Mouse (Mus musculus) hindbrain, embryonic 11.5 days (tissue): ENCODE measurements at regions not wholly inside any gene's neighbourhood (a gene's known extent, or its start where the extent isn't known, plus 50 kb on each side); places are given as distances from the start of the nearest gene placed in this dataset.

Source experiments
- ATAC-seq: fragments of 200-750 bp; cut with Nextera tagmentation; 2 replicates; pipeline ENCODE4 v1.8.0; 2017; ENCODE audit warnings: mild to moderate bottlenecking, moderate TSS enrichment, moderate library complexity; ENCODE audit not compliant: low FRiP score
- DNase-seq: peaks from one replicate; pipeline ENCODE4 v3.0.0-alpha.2; 2015; ENCODE audit warnings: low spot score
- H3K27ac ChIP-seq: fragments of 300-500 bp; sonication (generic); 2 replicates; pipeline ENCODE4 v1.5.1; 2014; ENCODE audit warnings: mild to moderate bottlenecking, low read depth, low read length
- H3K27me3 ChIP-seq: fragments of 300-500 bp; sonication (generic); 2 replicates; pipeline ENCODE4 v1.6.1; 2014; ENCODE audit warnings: mild to moderate bottlenecking, low read length, moderate library complexity, mixed read lengths; ENCODE audit not compliant: control insufficient read depth, insufficient read depth
- H3K36me3 ChIP-seq: fragments of 300-500 bp; sonication (generic); 2 replicates; pipeline ENCODE4 v1.6.1; 2014; ENCODE audit warnings: mild to moderate bottlenecking, low read length, moderate library complexity, mixed read lengths; ENCODE audit not compliant: control insufficient read depth, insufficient read depth
- H3K4me1 ChIP-seq: fragments of 300-500 bp; sonication (generic); replicated peaks from 2 replicates; pipeline ENCODE4 v1.6.1; 2014; ENCODE audit warnings: low read length, mixed read lengths; ENCODE audit not compliant: control insufficient read depth, insufficient read depth
- H3K4me2 ChIP-seq: fragments of 300-500 bp; sonication (generic); replicated peaks from 2 replicates; pipeline ENCODE4 v1.6.1; 2014; ENCODE audit warnings: mild to moderate bottlenecking, low read depth, low read length
- H3K4me3 ChIP-seq: fragments of 300-500 bp; sonication (generic); 2 replicates; pipeline ENCODE4 v1.5.1; 2014; ENCODE audit warnings: low read depth, low read length
- H3K9ac ChIP-seq: fragments of 300-500 bp; sonication (generic); 2 replicates; pipeline ENCODE4 v1.6.1; 2014; ENCODE audit warnings: low read depth, low read length
- H3K9me3 ChIP-seq: fragments of 300-500 bp; sonication (generic); 2 replicates; pipeline ENCODE4 v1.6.1; 2016; ENCODE audit warnings: low read length; ENCODE audit not compliant: control insufficient read depth
- WGBS: fragments of 180-500 bp; shearing (Covaris S2); extraction: QIAGEN DNeasy Blood & Tissue Kit; methylation state at CpG from one replicate; pipeline ENCODE4 v1.1.7; 2014; 5-methylcytosine and 5-hydroxymethylcytosine counted together

DNA sequence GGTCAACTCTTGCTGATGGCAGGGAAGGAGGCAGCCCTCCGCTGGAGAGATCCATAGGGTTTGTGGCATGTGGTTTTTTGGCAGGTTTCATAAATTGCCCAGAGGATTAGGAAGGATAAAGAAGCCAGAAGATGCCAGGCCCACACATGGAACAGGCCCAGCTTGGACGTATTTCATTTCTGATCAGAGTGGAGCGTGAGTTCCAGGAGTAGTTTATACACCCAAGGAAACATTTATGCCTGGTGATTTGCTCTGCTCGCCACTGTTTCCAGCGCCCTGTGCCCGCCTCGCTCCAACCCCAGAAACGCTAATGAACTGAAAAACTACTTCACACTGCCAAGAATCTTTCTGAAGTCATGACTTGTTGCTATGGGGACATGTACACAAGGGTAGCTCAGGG lies 53.0 kb upstream of the Lrp8 start:
- DNase-seq: no peak
- no peak overlapping the region for H3K4me2 ChIP-seq
- ATAC-seq: no peak
- no peaks in the 10 kb centered on the region for H3K27me3 ChIP-seq
- no peaks in the 10 kb centered on the region for H3K9me3 ChIP-seq
- H3K36me3 ChIP-seq: no peaks in the 10 kb centered on the region
- H3K9ac ChIP-seq: no peak overlapping the region
- no peak overlapping the region for H3K27ac ChIP-seq
- H3K4me1 ChIP-seq: no peaks in the 10 kb centered on the region; the same call in 1 of the 2 replicates
- H3K4me3 ChIP-seq: no peak overlapping the region
- WGBS: 86% methylated on average over 8 of the region's 8 CpGs

DNA sequence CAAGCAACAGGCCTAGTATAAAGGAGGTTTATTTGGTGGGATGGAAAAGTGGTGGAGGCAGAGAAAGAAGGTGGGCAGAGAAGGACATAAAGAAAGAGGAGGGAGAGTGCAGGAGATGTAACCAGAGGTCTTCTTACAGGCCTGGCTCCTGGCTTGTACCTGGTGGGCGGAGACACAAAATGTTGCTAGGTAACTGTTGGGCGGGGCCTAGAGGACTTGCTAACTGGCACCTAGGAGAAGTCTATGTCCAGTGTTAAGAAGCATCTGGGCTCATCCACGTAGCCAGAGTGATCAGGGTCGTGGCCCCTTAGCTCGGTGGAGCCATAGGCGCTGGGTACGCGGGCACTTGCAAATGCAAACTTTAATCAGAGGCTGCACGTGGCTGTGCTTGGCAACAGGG lies 52.0 kb upstream of the Lrp8 start:
- Histone ChIP-seq H3K9ac (no peak overlapping the region), H3K9me3 (no peaks in the 10 kb centered on the region), H3K4me2 (no peak overlapping the region), H3K4me1 (no peaks in the 10 kb centered on the region; the same call in 1 of the 2 replicates), H3K27ac (no peak overlapping the region), H3K4me3 (no peak overlapping the region), H3K27me3 (no peaks in the 10 kb centered on the region), H3K36me3 (no peaks in the 10 kb centered on the region)
- no peak for ATAC-seq
- 63% methylated on average over 9 of the region's 9 CpGs for WGBS
- no peak for DNase-seq
